Mouse (Mus musculus) heart, embryonic 11.5 days (tissue): ENCODE results near the gene Nucks1. TPM values are rescaled to one million over a fixed set of nuclear protein-coding genes. Genes with fewer than 3 reads are reported as not detected.

Experiments
- ATAC-seq: fragments of 200-750 bp; cut with Nextera tagmentation; replicated peaks from 2 replicates; pipeline ENCODE4 v1.8.0; 2017; ENCODE audit warnings: moderate library complexity; ENCODE audit not compliant: insufficient number of reproducible peaks, low FRiP score, low TSS enrichment
- H3K27ac ChIP-seq: fragments of 300-500 bp; sonication (generic); 2 replicates; pipeline ENCODE4 v1.5.1; 2014; ENCODE audit warnings: mild to moderate bottlenecking, low read depth, low read length
- H3K27me3 ChIP-seq: fragments of 300-500 bp; sonication (generic); 2 replicates; pipeline ENCODE4 v1.6.1; 2014; ENCODE audit warnings: mild to moderate bottlenecking, low read length, mixed read lengths; ENCODE audit not compliant: control insufficient read depth, insufficient read depth
- H3K36me3 ChIP-seq: fragments of 300-500 bp; sonication (generic); 2 replicates; pipeline ENCODE4 v1.6.1; 2014; ENCODE audit warnings: mild to moderate bottlenecking, low read length, moderate library complexity, mixed read lengths; ENCODE audit not compliant: control insufficient read depth, insufficient read depth
- H3K4me1 ChIP-seq: fragments of 300-500 bp; sonication (generic); 2 replicates; pipeline ENCODE4 v1.6.1; 2014; ENCODE audit warnings: low read length; ENCODE audit not compliant: control insufficient read depth, insufficient read depth
- H3K4me2 ChIP-seq: fragments of 300-500 bp; sonication (generic); 2 replicates; pipeline ENCODE4 v1.6.1; 2014; ENCODE audit warnings: mild to moderate bottlenecking, moderate library complexity
- H3K4me3 ChIP-seq: fragments of 300-500 bp; sonication (generic); 2 replicates; pipeline ENCODE4 v1.5.1; 2014; ENCODE audit warnings: low read depth, low read length
- H3K9ac ChIP-seq: fragments of 300-500 bp; sonication (generic); 2 replicates; pipeline ENCODE4 v1.6.1; 2014; ENCODE audit warnings: mild to moderate bottlenecking, low read depth, low read length, moderate library complexity
- H3K9me3 ChIP-seq: fragments of 300-500 bp; sonication (generic); replicated peaks from 2 replicates; pipeline ENCODE4 v1.6.1; 2016; ENCODE audit warnings: low read length; ENCODE audit not compliant: control insufficient read depth
- WGBS: fragments of 180-500 bp; shearing (Covaris S2); extraction: QIAGEN DNeasy Blood & Tissue Kit; methylation state at CpG from one replicate; pipeline ENCODE4 v1.1.7; 2014; ENCODE audit not compliant: insufficient replicate concordance; 5-methylcytosine and 5-hydroxymethylcytosine counted together
- polyA plus RNA-seq: library from polyadenylated mRNA; unstranded; fragments of >200 nt; fragmentation: Nextera tagmentation; extraction: Ambion mirVana; gene quantifications from 2 replicates; pipeline ENCODE4 v1.2.1, GENCODE M21; 2014

Gene Nucks1
- polyA plus RNA-seq, 1 experiment from 2014 or later, result 36.1 TPM

- Histone ChIP-seq H3K9ac (peak overlapping the region; percentile 28; the same call in 1 of the 2 replicates), H3K4me1 (peaks cover 27% of the 10 kb centered on the region), H3K4me3 (no peak overlapping the region), H3K36me3 (no peaks in the 10 kb centered on the region), H3K4me2 (peak overlapping the region; percentile 24), H3K27ac (no peak overlapping the region), H3K9me3 (no peaks in the 10 kb centered on the region), H3K27me3 (peaks cover 11% of the 10 kb centered on the region)
- peak; percentile 18; the same call in 1 of the 2 replicates for ATAC-seq
- 29% methylated on average over 13 of the region's 13 CpGs for WGBS
Measured at GRCm38 (mm10) chr1:131972498-131973334, 62.4 kb downstream of the Nucks1 start.

- no peak for ATAC-seq
- H3K4me1 ChIP-seq, result peaks cover 25% of the 10 kb centered on the region
- no peak overlapping the region for H3K9ac ChIP-seq
- no peak overlapping the region for H3K4me2 ChIP-seq
- no peak overlapping the region for H3K4me3 ChIP-seq
- no peaks in the 10 kb centered on the region for H3K9me3 ChIP-seq
- H3K36me3 ChIP-seq, result no peaks in the 10 kb centered on the region
- 70% methylated on average over 6 of the region's 6 CpGs for WGBS
- H3K27me3 ChIP-seq, result peaks cover 10% of the 10 kb centered on the region
- H3K27ac ChIP-seq, result no peak overlapping the region
Measured at GRCm38 (mm10) chr1:131973991-131974390, 63.7 kb downstream of the Nucks1 start.

GRCm38 (mm10) chr1:131976886-131977285, 66.6 kb downstream of the Nucks1 start:
- Histone ChIP-seq H3K27me3 (peaks cover 3% of the 10 kb centered on the region), H3K4me1 (peaks cover 12% of the 10 kb centered on the region), H3K9me3 (no peaks in the 10 kb centered on the region), H3K4me3 (no peak overlapping the region), H3K9ac (no peak overlapping the region), H3K4me2 (no peak overlapping the region), H3K27ac (no peak overlapping the region), H3K36me3 (no peaks in the 10 kb centered on the region)
- 78% methylated on average over 5 of the region's 5 CpGs for WGBS
- no peak for ATAC-seq

DNA sequence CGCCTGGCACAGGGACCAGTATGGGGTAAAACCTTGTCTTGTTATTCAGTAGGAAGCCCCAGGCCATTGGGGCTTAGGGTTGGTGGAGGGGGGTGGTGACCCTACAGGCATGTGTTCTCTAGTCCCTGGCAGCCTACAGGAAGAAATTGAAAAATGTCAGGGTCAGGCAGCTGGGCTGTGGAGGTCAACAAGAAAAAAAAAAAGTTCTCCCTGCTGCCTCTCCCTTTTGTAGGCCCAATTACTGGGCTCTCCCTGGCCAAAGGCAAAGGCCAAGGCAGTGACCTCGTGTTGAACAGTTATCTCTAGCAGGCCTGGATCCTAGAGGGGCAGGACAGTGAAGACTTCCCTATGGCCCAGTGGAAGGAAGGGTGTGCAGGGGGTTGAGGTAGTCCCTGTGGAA, 70.1 kb downstream of the Nucks1 start:
- no peaks in the 10 kb centered on the region for H3K4me1 ChIP-seq
- H3K9ac ChIP-seq, result no peak overlapping the region
- H3K36me3 ChIP-seq, result no peaks in the 10 kb centered on the region
- H3K4me2 ChIP-seq, result no peak overlapping the region
- H3K27me3 ChIP-seq, result peaks cover 3% of the 10 kb centered on the region; the same call in 1 of the 2 replicates
- H3K4me3 ChIP-seq, result no peak overlapping the region
- H3K27ac ChIP-seq, result no peak overlapping the region
- no peaks in the 10 kb centered on the region for H3K9me3 ChIP-seq
- ATAC-seq, result no peak
- WGBS, result 54% methylated on average over 2 of the region's 2 CpGs

GRCm38 (mm10) chr1:131981378-131982013, 71.2 kb downstream of the Nucks1 start:
- ATAC-seq, result no peak
- no peak overlapping the region for H3K4me3 ChIP-seq
- H3K27ac ChIP-seq, result no peak overlapping the region
- no peaks in the 10 kb centered on the region for H3K36me3 ChIP-seq
- H3K4me2 ChIP-seq, result no peak overlapping the region
- 55% methylated on average over 12 of the region's 12 CpGs for WGBS
- H3K4me1 ChIP-seq, result no peaks in the 10 kb centered on the region
- H3K9me3 ChIP-seq, result no peaks in the 10 kb centered on the region
- no peak overlapping the region for H3K9ac ChIP-seq
- H3K27me3 ChIP-seq, result peaks cover 3% of the 10 kb centered on the region; the same call in 1 of the 2 replicates

DNA sequence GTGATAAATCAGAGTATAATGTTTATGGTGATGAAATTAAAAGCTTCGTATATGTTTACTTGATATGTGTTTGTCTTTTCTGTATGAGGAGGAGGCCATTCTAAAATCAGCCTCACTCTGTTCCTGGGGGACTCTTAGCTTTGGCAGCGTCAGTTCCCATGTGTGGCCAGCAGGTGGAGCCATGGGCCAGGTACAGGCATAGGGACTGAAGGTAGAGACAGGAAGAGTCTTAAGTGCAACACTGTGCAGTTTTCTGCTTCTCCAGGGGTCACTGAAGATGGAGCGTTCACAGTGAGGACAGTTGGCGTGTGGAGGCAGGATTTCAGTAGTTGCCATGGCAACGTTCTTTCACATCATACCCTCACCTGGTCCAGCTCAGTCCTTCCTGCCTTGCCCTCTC, 72.6 kb downstream of the Nucks1 start:
- Histone ChIP-seq H3K36me3 (no peaks in the 10 kb centered on the region), H3K4me2 (no peak overlapping the region), H3K9me3 (no peaks in the 10 kb centered on the region), H3K27me3 (no peaks in the 10 kb centered on the region), H3K4me3 (no peak overlapping the region), H3K9ac (no peak overlapping the region), H3K27ac (no peak overlapping the region), H3K4me1 (no peaks in the 10 kb centered on the region)
- 13% methylated on average over 5 of the region's 5 CpGs for WGBS
- no peak for ATAC-seq

GRCm38 (mm10) chr1:131983806-131984205, 73.5 kb downstream of the Nucks1 start:
- Histone ChIP-seq H3K4me1 (no peaks in the 10 kb centered on the region), H3K27me3 (no peaks in the 10 kb centered on the region), H3K9me3 (no peaks in the 10 kb centered on the region), H3K36me3 (no peaks in the 10 kb centered on the region), H3K4me3 (no peak overlapping the region), H3K9ac (no peak overlapping the region), H3K4me2 (no peak overlapping the region), H3K27ac (no peak overlapping the region)
- ATAC-seq, result no peak
- WGBS, result 65% methylated on average over 2 of the region's 2 CpGs
